Mouse (Mus musculus): ENCODE data around the gene Mdfic. TPM values are rescaled to one million over a fixed set of nuclear protein-coding genes. Genes with fewer than 3 reads are reported as not detected.

Gene Mdfic
- 9.6 and 13.0 TPM in 2 replicates for polyA plus RNA-seq (2012; rRNA removed)

GRCm38 (mm10) chr6:15720461-15720817, at the start of gene Mdfic:
Mdfic (plus strand) TSS chr6:15720661.

